22 mouse cellular contexts compared by ENCODE assay signal in genomic region chr17:85927261-85927660, GRCm38 (mm10).
A peak's percentile ranks its signal among the peaks of the same experiment; 100 is the strongest.
DNase-seq lines count a peak whose midpoint lies in the region; ATAC-seq lines count a peak whose summit lies in the region.
"Had no signal": no experiment of that assay in that cellular context is flagged by ENCODE, and none has a peak within 500 bp of the region (broad histone marks: within the 10 kb centered on the region; RNA-seq: fewer than 3 reads in every experiment).

No protein-coding gene starts in this region.

- H3K4me3 ChIP-seq in midbrain, embryonic 12.5 days: no peak overlapping the region
- no peak overlapping the region for H3K4me3 ChIP-seq in midbrain, embryonic 13.5 days (replicated peaks)
- H3K4me3 ChIP-seq in liver, embryonic 12.5 days: peak overlapping the region; percentile 30; the same call in 1 of the 2 replicates
- H3K4me3 ChIP-seq in liver, embryonic 16.5 days (ENCODE audit: low read depth, low read length): peak overlapping the region; percentile 39
- H3K4me3 ChIP-seq: embryonic facial prominence, embryonic 13.5 days; limb, embryonic 12.5 days; megakaryocyte, embryonic 14.5 days had no signal

- H3K27me3 ChIP-seq in midbrain, embryonic 12.5 days: no peaks in the 10 kb centered on the region; the same call in 1 of the 2 replicates
- no peaks in the 10 kb centered on the region for H3K27me3 ChIP-seq in midbrain, embryonic 13.5 days
- peaks cover 6% of the 10 kb centered on the region; the same call in 1 of the 2 replicates for H3K27me3 ChIP-seq in liver, embryonic 12.5 days (replicated peaks)
- no peaks in the 10 kb centered on the region for H3K27me3 ChIP-seq in liver, embryonic 16.5 days (ENCODE audit: control insufficient read depth, insufficient read depth, low read depth, low read length)

- no peaks in the 10 kb centered on the region for H3K36me3 ChIP-seq in midbrain, embryonic 12.5 days
- H3K36me3 ChIP-seq in midbrain, embryonic 13.5 days: no peaks in the 10 kb centered on the region
- H3K36me3 ChIP-seq in liver, embryonic 12.5 days: no peaks in the 10 kb centered on the region
- H3K36me3 ChIP-seq in liver, embryonic 16.5 days (ENCODE audit: control insufficient read depth, insufficient read depth): no peaks in the 10 kb centered on the region
- H3K36me3 ChIP-seq: embryonic facial prominence, embryonic 13.5 days; limb, embryonic 12.5 days had no signal

- DNase-seq in frontal cortex, postnatal 25 days (ENCODE audit: low spot score in 2 of 2): no peak
- no peak for DNase-seq in retina, embryonic 14.5 days (ENCODE audit: low spot score)
- DNase-seq in layer of hippocampus, postnatal 25 days (ENCODE audit: extremely low spot score in 1 of 2, low spot score in 1 of 2): no peak
- DNase-seq: adrenal gland, postnatal 14 days; cerebellum, adult 9-10 months; kidney, adult 9 months; kidney, postnatal 14 days; lung, embryonic 14.5 days; thymus, postnatal 25 days had no signal

- H3K4me2 ChIP-seq in midbrain, embryonic 12.5 days (replicated peaks): no peak overlapping the region
- H3K4me2 ChIP-seq in midbrain, embryonic 13.5 days (replicated peaks): no peak overlapping the region
- H3K4me2 ChIP-seq in liver, embryonic 12.5 days: peak overlapping the region; percentile 42
- H3K4me2 ChIP-seq in liver, embryonic 16.5 days (ENCODE audit: low read depth, low read length): peak overlapping the region; percentile 28
- H3K4me2 ChIP-seq: embryonic facial prominence, embryonic 13.5 days; heart, embryonic 11.5 days; limb, embryonic 12.5 days; lung, embryonic 14.5 days had no signal

- WGBS in midbrain, embryonic 12.5 days: 53% methylated on average over 9 of the region's 9 CpGs
- 43% methylated on average over 9 of the region's 9 CpGs for WGBS in midbrain, embryonic 13.5 days
- WGBS in liver, embryonic 12.5 days (ENCODE audit: insufficient replicate concordance): 71% methylated on average over 9 of the region's 9 CpGs
- WGBS in liver, embryonic 16.5 days (ENCODE audit: insufficient replicate concordance): 61% methylated on average over 9 of the region's 9 CpGs

- H3K27ac ChIP-seq in midbrain, embryonic 12.5 days (replicated peaks): no peak overlapping the region
- H3K27ac ChIP-seq in midbrain, embryonic 13.5 days: no peak overlapping the region
- H3K27ac ChIP-seq in liver, embryonic 12.5 days: no peak overlapping the region
- H3K27ac ChIP-seq in liver, embryonic 16.5 days (ENCODE audit: low read length): no peak overlapping the region
- H3K27ac ChIP-seq: embryonic facial prominence, embryonic 13.5 days; limb, embryonic 12.5 days had no signal

- H3K9ac ChIP-seq in midbrain, embryonic 12.5 days (replicated peaks): no peak overlapping the region
- H3K9ac ChIP-seq in midbrain, embryonic 13.5 days (replicated peaks): no peak overlapping the region
- H3K9ac ChIP-seq in liver, embryonic 12.5 days: no peak overlapping the region
- H3K9ac ChIP-seq in liver, embryonic 16.5 days (ENCODE audit: low read depth, low read length): no peak overlapping the region
- H3K9ac ChIP-seq: embryonic facial prominence, embryonic 13.5 days; limb, embryonic 12.5 days; lung, embryonic 14.5 days had no signal

- H3K4me1 ChIP-seq in midbrain, embryonic 12.5 days: peaks cover 9% of the 10 kb centered on the region; the same call in 1 of the 2 replicates
- peaks cover 11% of the 10 kb centered on the region for H3K4me1 ChIP-seq in midbrain, embryonic 13.5 days (replicated peaks)
- peaks cover 16% of the 10 kb centered on the region; the same call in 1 of the 2 replicates for H3K4me1 ChIP-seq in liver, embryonic 12.5 days
- peaks cover 3% of the 10 kb centered on the region for H3K4me1 ChIP-seq in liver, embryonic 16.5 days (ENCODE audit: control insufficient read depth, low read depth, low read length)
- H3K4me1 ChIP-seq: megakaryocyte, embryonic 14.5 days had no signal

- no peaks in the 10 kb centered on the region for H3K9me3 ChIP-seq in midbrain, embryonic 12.5 days
- no peaks in the 10 kb centered on the region for H3K9me3 ChIP-seq in midbrain, embryonic 13.5 days
- no peaks in the 10 kb centered on the region for H3K9me3 ChIP-seq in liver, embryonic 12.5 days (replicated peaks)
- H3K9me3 ChIP-seq in liver, embryonic 16.5 days (replicated peaks; ENCODE audit: control insufficient read depth, low read length): no peaks in the 10 kb centered on the region
- H3K9me3 ChIP-seq: embryonic facial prominence, embryonic 13.5 days; limb, embryonic 12.5 days; megakaryocyte, embryonic 14.5 days had no signal

- ATAC-seq in frontal cortex, adult (ENCODE audit: low TSS enrichment): peak; percentile 73
- peak; percentile 30; the same call in 1 of the 2 replicates for ATAC-seq in midbrain, embryonic 12.5 days (ENCODE audit: low FRiP score, low read depth)
- no peak for ATAC-seq in midbrain, embryonic 13.5 days
- no peak for ATAC-seq in liver, embryonic 12.5 days
- no peak for ATAC-seq in liver, embryonic 16.5 days (ENCODE audit: low read depth)
- ATAC-seq: activated CD4-positive, CD25-positive, alpha-beta regulatory T cell, adult 4 months; forebrain, embryonic 16.5 days; hindbrain, embryonic 16.5 days; intestine, embryonic 16.5 days had no signal

Comparison
In these comparisons a context has a peak if more than half of its experiments do, and no peak if none do; other contexts are left out.
1. ATAC-seq: peak in frontal cortex, adult (single experiment) and midbrain, embryonic 12.5 days (single experiment); none in midbrain, embryonic 13.5 days (single experiment), liver, embryonic 12.5 days (single experiment) and liver, embryonic 16.5 days (single experiment).
2. H3K4me2 ChIP-seq: peak in liver, embryonic 12.5 days (single experiment) and liver, embryonic 16.5 days (single experiment); none in midbrain, embryonic 12.5 days (single experiment) and midbrain, embryonic 13.5 days (single experiment).
3. H3K4me3 ChIP-seq: peak in liver, embryonic 12.5 days (single experiment) and liver, embryonic 16.5 days (single experiment); none in midbrain, embryonic 12.5 days (single experiment) and midbrain, embryonic 13.5 days (single experiment).